Mouse (Mus musculus): ENCODE data around the gene Ergic1. TPM values are rescaled to one million over a fixed set of nuclear protein-coding genes. Genes with fewer than 3 reads are reported as not detected.

Ergic1 gene
- polyA plus RNA-seq, 1 experiment from 2014 or later, result 48.6 TPM

- H3K4me2 ChIP-seq (replicated peaks; ENCODE audit: low read depth), result no peak overlapping the region
- no peak overlapping the region for H3K4me3 ChIP-seq (ENCODE audit: low read depth, low read length)
- TF ChIP-seq CTCF (IDR thresholded peaks at IDR 0.05; ENCODE audit: low read depth), result no peak
- no peaks in the 10 kb centered on the region for H3K27me3 ChIP-seq (replicated peaks; ENCODE audit: control insufficient read depth, insufficient read depth, low read length)
- H3K9me3 ChIP-seq (ENCODE audit: control insufficient read depth), result no peaks in the 10 kb centered on the region
- peak; percentile 34; the same call in 1 of the 2 replicates for ATAC-seq
- H3K9ac ChIP-seq (ENCODE audit: low read depth, low read length), result no peak overlapping the region
- WGBS, result 50% methylated on average over 3 of the region's 3 CpGs
- peaks cover 8% of the 10 kb centered on the region; the same call in 1 of the 2 replicates for H3K4me1 ChIP-seq (replicated peaks; ENCODE audit: control insufficient read depth, insufficient read depth, low read length)
- H3K27ac ChIP-seq (ENCODE audit: low read depth, low read length), result peak overlapping the region; percentile 41; the same call in 1 of the 2 replicates
- peaks cover 9% of the 10 kb centered on the region; the same call in 1 of the 2 replicates for H3K36me3 ChIP-seq (ENCODE audit: control insufficient read depth, insufficient read depth)
Observed at GRCm38 (mm10) chr17:26571377-26571776, 10.1 kb downstream of the Ergic1 start.

- no peak for TF ChIP-seq CTCF (IDR thresholded peaks at IDR 0.05; ENCODE audit: low read depth)
- Histone ChIP-seq H3K36me3 (ENCODE audit: control insufficient read depth, insufficient read depth) (peaks cover 6% of the 10 kb centered on the region; the same call in 1 of the 2 replicates), H3K9ac (ENCODE audit: low read depth, low read length) (no peak overlapping the region), H3K4me2 (replicated peaks; ENCODE audit: low read depth) (no peak overlapping the region), H3K4me1 (replicated peaks; ENCODE audit: control insufficient read depth, insufficient read depth, low read length) (peaks cover 8% of the 10 kb centered on the region; the same call in 1 of the 2 replicates), H3K27me3 (replicated peaks; ENCODE audit: control insufficient read depth, insufficient read depth, low read length) (no peaks in the 10 kb centered on the region), H3K4me3 (ENCODE audit: low read depth, low read length) (no peak overlapping the region), H3K9me3 (ENCODE audit: control insufficient read depth) (no peaks in the 10 kb centered on the region), H3K27ac (ENCODE audit: low read depth, low read length) (peak overlapping the region; percentile 41)
- ATAC-seq, result no peak
- WGBS, result 83% methylated on average over 11 of the region's 11 CpGs
Observed at GRCm38 (mm10) chr17:26572265-26572664, 11.0 kb downstream of the Ergic1 start.

DNA sequence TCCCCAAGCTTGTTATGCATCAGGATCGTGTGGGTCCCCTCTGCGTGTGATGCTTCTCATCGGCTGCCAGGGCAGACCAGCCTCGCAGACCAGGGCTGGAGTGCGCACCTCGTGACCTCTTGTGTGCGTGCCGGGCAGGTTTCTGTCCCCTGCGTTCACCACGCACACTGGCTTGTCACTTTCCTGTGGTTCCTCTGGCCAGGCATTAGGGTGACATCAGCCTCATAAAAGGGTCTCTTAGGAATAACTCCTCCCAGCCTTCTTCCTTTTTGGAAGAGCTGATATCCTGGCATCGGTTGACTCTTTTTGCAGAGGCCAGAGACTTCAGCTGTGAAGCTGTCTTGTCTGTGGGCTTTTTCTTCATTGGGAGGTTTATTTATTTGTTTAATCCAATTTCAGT is 12.8 kb downstream of the Ergic1 start:
- Histone ChIP-seq H3K27ac (ENCODE audit: low read depth, low read length) (no peak overlapping the region), H3K9me3 (ENCODE audit: control insufficient read depth) (no peaks in the 10 kb centered on the region), H3K9ac (ENCODE audit: low read depth, low read length) (no peak overlapping the region), H3K36me3 (ENCODE audit: control insufficient read depth, insufficient read depth) (peaks cover 3% of the 10 kb centered on the region), H3K4me1 (replicated peaks; ENCODE audit: control insufficient read depth, insufficient read depth, low read length) (peaks cover 8% of the 10 kb centered on the region; the same call in 1 of the 2 replicates), H3K27me3 (replicated peaks; ENCODE audit: control insufficient read depth, insufficient read depth, low read length) (no peaks in the 10 kb centered on the region), H3K4me3 (ENCODE audit: low read depth, low read length) (no peak overlapping the region), H3K4me2 (replicated peaks; ENCODE audit: low read depth) (no peak overlapping the region)
- no peak for TF ChIP-seq CTCF (IDR thresholded peaks at IDR 0.05; ENCODE audit: low read depth)
- ATAC-seq, result no peak
- WGBS, result 85% methylated on average over 11 of the region's 11 CpGs

GRCm38 (mm10) chr17:26574701-26575100 is 13.4 kb downstream of the Ergic1 start:
- Histone ChIP-seq H3K4me2 (replicated peaks; ENCODE audit: low read depth) (no peak overlapping the region), H3K4me1 (replicated peaks; ENCODE audit: control insufficient read depth, insufficient read depth, low read length) (peaks cover 8% of the 10 kb centered on the region; the same call in 1 of the 2 replicates), H3K36me3 (ENCODE audit: control insufficient read depth, insufficient read depth) (no peaks in the 10 kb centered on the region; the same call in none of the 2 replicates), H3K27me3 (replicated peaks; ENCODE audit: control insufficient read depth, insufficient read depth, low read length) (no peaks in the 10 kb centered on the region), H3K4me3 (ENCODE audit: low read depth, low read length) (no peak overlapping the region), H3K9ac (ENCODE audit: low read depth, low read length) (no peak overlapping the region), H3K27ac (ENCODE audit: low read depth, low read length) (no peak overlapping the region), H3K9me3 (ENCODE audit: control insufficient read depth) (no peaks in the 10 kb centered on the region)
- no peak for ATAC-seq
- no peak for TF ChIP-seq CTCF (IDR thresholded peaks at IDR 0.05; ENCODE audit: low read depth)
- WGBS, result 84% methylated on average over 5 of the region's 5 CpGs

DNA sequence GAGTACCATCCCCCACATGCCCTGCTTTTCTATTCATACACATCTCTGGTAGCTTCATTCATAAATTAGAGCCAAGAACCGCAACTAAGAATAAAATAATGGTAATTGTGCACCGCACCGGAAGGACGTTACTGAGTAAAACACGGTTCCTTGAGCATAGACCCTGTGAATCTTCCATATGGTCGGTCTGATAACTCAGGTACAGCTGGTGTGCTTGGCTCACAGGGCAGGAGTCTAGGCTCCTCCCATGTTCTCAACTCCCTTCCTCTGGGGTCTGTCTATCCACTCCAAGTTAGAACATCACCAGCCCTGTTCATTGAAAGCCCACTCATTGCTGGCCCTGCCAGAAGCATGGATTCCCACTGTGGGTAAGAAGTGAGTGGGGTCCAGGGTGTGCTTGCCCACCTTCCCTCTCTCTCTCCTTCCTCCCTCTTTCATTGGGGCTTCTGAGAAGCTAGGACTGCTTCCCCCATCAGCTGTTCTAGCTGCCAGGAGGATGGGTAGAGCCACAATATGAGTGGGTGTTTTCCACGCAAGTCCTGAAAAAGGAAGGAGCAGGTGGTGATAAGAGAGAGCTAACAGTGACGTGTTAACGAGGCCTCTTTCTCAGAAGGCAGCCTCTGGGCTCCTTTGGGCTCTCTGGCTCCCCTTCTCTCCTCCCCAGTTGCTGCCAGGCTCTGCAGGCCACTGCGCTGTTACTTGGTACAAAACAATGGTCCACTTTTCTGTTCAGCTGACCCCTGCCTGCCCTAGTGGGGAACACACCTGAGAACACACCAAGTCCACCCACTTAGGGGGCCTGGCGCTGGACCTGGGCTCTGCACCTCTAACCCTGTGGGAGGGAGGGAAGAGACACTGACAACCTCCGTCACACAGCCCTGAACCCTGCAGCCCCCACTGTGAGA is 14.7 kb downstream of the Ergic1 start:
- TF ChIP-seq CTCF (IDR thresholded peaks at IDR 0.05; ENCODE audit: low read depth), result no peak
- ATAC-seq, result no peak
- no peak overlapping the region for H3K4me2 ChIP-seq (replicated peaks; ENCODE audit: low read depth)
- no peak overlapping the region for H3K4me3 ChIP-seq (ENCODE audit: low read depth, low read length)
- no peaks in the 10 kb centered on the region for H3K9me3 ChIP-seq (ENCODE audit: control insufficient read depth)
- no peak overlapping the region for H3K9ac ChIP-seq (ENCODE audit: low read depth, low read length)
- H3K27me3 ChIP-seq (replicated peaks; ENCODE audit: control insufficient read depth, insufficient read depth, low read length), result no peaks in the 10 kb centered on the region
- H3K4me1 ChIP-seq (replicated peaks; ENCODE audit: control insufficient read depth, insufficient read depth, low read length), result peaks cover 4% of the 10 kb centered on the region; the same call in 1 of the 2 replicates
- WGBS, result 81% methylated on average over 12 of the region's 12 CpGs
- H3K27ac ChIP-seq (ENCODE audit: low read depth, low read length), result no peak overlapping the region
- H3K36me3 ChIP-seq (ENCODE audit: control insufficient read depth, insufficient read depth), result no peaks in the 10 kb centered on the region; the same call in none of the 2 replicates

DNA sequence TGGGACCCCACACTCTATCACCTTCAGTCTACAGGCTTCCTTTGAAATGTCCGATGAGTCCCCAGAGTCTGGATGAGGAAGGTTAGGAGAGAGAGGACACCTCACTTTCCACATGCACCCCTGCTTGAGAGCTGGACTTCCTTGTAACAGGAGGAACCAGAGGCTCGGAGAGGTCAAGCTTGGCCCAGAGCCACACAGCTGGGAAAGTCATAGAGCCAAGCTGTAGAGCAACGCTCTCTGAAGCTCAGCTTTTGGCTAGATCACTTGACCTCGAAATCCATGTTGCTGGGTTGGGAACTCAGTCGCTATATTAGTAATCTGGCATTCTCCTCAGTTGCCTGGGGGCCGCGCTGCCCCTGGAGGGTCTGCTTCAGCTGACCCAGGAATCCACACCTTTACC is 15.5 kb downstream of the Ergic1 start:
- Histone ChIP-seq H3K9me3 (ENCODE audit: control insufficient read depth) (no peaks in the 10 kb centered on the region), H3K36me3 (ENCODE audit: control insufficient read depth, insufficient read depth) (no peaks in the 10 kb centered on the region; the same call in none of the 2 replicates), H3K27ac (ENCODE audit: low read depth, low read length) (no peak overlapping the region), H3K27me3 (replicated peaks; ENCODE audit: control insufficient read depth, insufficient read depth, low read length) (no peaks in the 10 kb centered on the region), H3K4me1 (replicated peaks; ENCODE audit: control insufficient read depth, insufficient read depth, low read length) (no peaks in the 10 kb centered on the region; the same call in 1 of the 2 replicates), H3K9ac (ENCODE audit: low read depth, low read length) (no peak overlapping the region), H3K4me3 (ENCODE audit: low read depth, low read length) (no peak overlapping the region), H3K4me2 (replicated peaks; ENCODE audit: low read depth) (no peak overlapping the region)
- TF ChIP-seq CTCF (IDR thresholded peaks at IDR 0.05; ENCODE audit: low read depth), result no peak
- ATAC-seq, result no peak
- 75% methylated on average over 7 of the region's 7 CpGs for WGBS

Data from intestine, postnatal 0 days (tissue).